Mouse (Mus musculus): ENCODE data around the gene Prr14. TPM values are rescaled to one million over a fixed set of nuclear protein-coding genes. Genes with fewer than 3 reads are reported as not detected.

Prr14 gene
- polyA plus RNA-seq (2012; rRNA removed; ENCODE audit: low replicate concordance): 65.7 and 102 TPM in 2 replicates

GRCm38 (mm10) chr7:127459311-127459710, at the start of gene Prr14:
Prr14 (plus strand) TSS chr7:127459611.

GRCm38 (mm10) chr7:127421388-127422191, 37.8 kb upstream of the Prr14 start, which contains the start of gene Zfp688:
Zfp688 (minus strand) TSS chr7:127422068.

GRCm38 (mm10) chr7:127448521-127449300, 10.7 kb upstream of the Prr14 start, which contains the start of gene Zfp689:
Zfp689 (minus strand) TSS chr7:127449158.

GRCm38 (mm10) chr7:127478635-127479317, 19.4 kb downstream of the Prr14 start, which contains the start of gene Fbrs:
Fbrs (plus strand) TSS chr7:127479199.

GRCm38 (mm10) chr7:127511808-127512230, 52.4 kb downstream of the Prr14 start, which contains the start of gene Srcap:
Srcap (plus strand) TSS chr7:127511983.

GRCm38 (mm10) chr7:127519284-127519683, 59.9 kb downstream of the Prr14 start, which contains the start of gene Gm42715:
Gm42715 (plus strand) TSS chr7:127519584.

Other genes starting within 250 kb of the Prr14 start
- gene Zfp553, start 226.6 kb upstream of the Prr14 start, polyA plus RNA-seq (2012; rRNA removed; ENCODE audit: low replicate concordance): 5.3 and 22.2 TPM in 2 replicates
- gene Sept1, start 226.5 kb upstream of the Prr14 start, polyA plus RNA-seq (2012; rRNA removed; ENCODE audit: low replicate concordance): 18.4 and 23.6 TPM in 2 replicates
- 43.2 and 112 TPM in 2 replicates for gene Zfp771, start 215.3 kb upstream of the Prr14 start, polyA plus RNA-seq (2012; rRNA removed; ENCODE audit: low replicate concordance)
- 47.0 and 71.1 TPM in 2 replicates for gene Dctpp1, start 198.9 kb upstream of the Prr14 start, polyA plus RNA-seq (2012; rRNA removed; ENCODE audit: low replicate concordance)
- 30.3 and 33.1 TPM in 2 replicates for gene Sephs2, start 185.6 kb upstream of the Prr14 start, polyA plus RNA-seq (2012; rRNA removed; ENCODE audit: low replicate concordance)
- 5.0 and 11.6 TPM in 2 replicates for gene Itgal, start 163.4 kb upstream of the Prr14 start, polyA plus RNA-seq (2012; rRNA removed; ENCODE audit: low replicate concordance)
- 24.9 and 37.2 TPM in 2 replicates for gene Zfp768, start 114.0 kb upstream of the Prr14 start, polyA plus RNA-seq (2012; rRNA removed; ENCODE audit: low replicate concordance)
- gene Zfp747, start 83.6 kb upstream of the Prr14 start, polyA plus RNA-seq (2012; rRNA removed; ENCODE audit: low replicate concordance): 5.7 and 10.7 TPM in 2 replicates
- 2.8 and 5.8 TPM in 2 replicates for gene 9130019O22Rik, start 72.4 kb upstream of the Prr14 start, polyA plus RNA-seq (2012; rRNA removed; ENCODE audit: low replicate concordance)
- gene E430018J23Rik, start 66.0 kb upstream of the Prr14 start, polyA plus RNA-seq (2012; rRNA removed; ENCODE audit: low replicate concordance): 4.3 and 9.6 TPM in 2 replicates
- 5.8 and 8.7 TPM in 2 replicates for gene Zfp764, start 52.8 kb upstream of the Prr14 start, polyA plus RNA-seq (2012; rRNA removed; ENCODE audit: low replicate concordance)
- 17.0 and 24.9 TPM in 2 replicates for gene Zfp688, start 37.5 kb upstream of the Prr14 start, polyA plus RNA-seq (2012; rRNA removed; ENCODE audit: low replicate concordance)
- gene Zfp689, start 10.5 kb upstream of the Prr14 start, polyA plus RNA-seq (2012; rRNA removed; ENCODE audit: low replicate concordance): 2.5 and 5.1 TPM in 2 replicates
- 20.0 and 36.9 TPM in 2 replicates for gene Fbrs, start 19.6 kb downstream of the Prr14 start, polyA plus RNA-seq (2012; rRNA removed; ENCODE audit: low replicate concordance)
- gene Srcap, start 52.4 kb downstream of the Prr14 start, polyA plus RNA-seq (2012; rRNA removed; ENCODE audit: low replicate concordance): 10.6 and 30.1 TPM in 2 replicates
- 14.3 and 19.8 TPM in 2 replicates for gene Gm42715, start 60.0 kb downstream of the Prr14 start, polyA plus RNA-seq (2012; rRNA removed; ENCODE audit: low replicate concordance)
- gene Tmem265, start 101.8 kb downstream of the Prr14 start, polyA plus RNA-seq (2012; rRNA removed; ENCODE audit: low replicate concordance): not detected in 2 replicates
- gene Phkg2, start 113.7 kb downstream of the Prr14 start, polyA plus RNA-seq (2012; rRNA removed; ENCODE audit: low replicate concordance): 59.0 and 79.2 TPM in 2 replicates
- 7.2 and 7.9 TPM in 2 replicates for gene Ccdc189, start 129.0 kb downstream of the Prr14 start, polyA plus RNA-seq (2012; rRNA removed; ENCODE audit: low replicate concordance)
- 26.1 and 45.6 TPM in 2 replicates for gene Rnf40, start 129.2 kb downstream of the Prr14 start, polyA plus RNA-seq (2012; rRNA removed; ENCODE audit: low replicate concordance)
- 8.4 and 24.5 TPM in 2 replicates for gene Zfp629, start 156.2 kb downstream of the Prr14 start, polyA plus RNA-seq (2012; rRNA removed; ENCODE audit: low replicate concordance)
- gene Bcl7c, start 249.3 kb downstream of the Prr14 start, polyA plus RNA-seq (2012; rRNA removed; ENCODE audit: low replicate concordance): 15.7 and 47.8 TPM in 2 replicates